Mouse (Mus musculus) embryonic fibroblast, embryonic 13.5 days (primary cell): ENCODE measurements around the gene Cyb5d1.

Experiments used
- CTCF ChIP-seq: IDR thresholded peaks from 2 replicates; pipeline ENCODE4 v1.5.1; 2011; ENCODE audit warnings: mild to moderate bottlenecking, control low read depth, low read length, moderate library complexity, borderline replicate concordance; ENCODE audit not compliant: insufficient read depth
- POLR2A ChIP-seq: IDR thresholded peaks from 2 replicates; pipeline ENCODE4 v1.6.1; 2011; ENCODE audit warnings: low read depth, mild to moderate bottlenecking, control low read depth, low read length, moderate library complexity

- no peak for TF ChIP-seq POLR2A
- TF ChIP-seq CTCF = no peak
Measured at GRCm38 (mm10) chr11:69362479-69362878, 33.0 kb downstream of the Cyb5d1 start.
